Mouse (Mus musculus): ENCODE results near the gene Disc1. TPM values are rescaled to one million over a fixed set of nuclear protein-coding genes. Genes with fewer than 3 reads are reported as not detected.

The Disc1 gene
- polyA plus RNA-seq, 1 experiment from 2014 or later, result 0.94 TPM

DNA sequence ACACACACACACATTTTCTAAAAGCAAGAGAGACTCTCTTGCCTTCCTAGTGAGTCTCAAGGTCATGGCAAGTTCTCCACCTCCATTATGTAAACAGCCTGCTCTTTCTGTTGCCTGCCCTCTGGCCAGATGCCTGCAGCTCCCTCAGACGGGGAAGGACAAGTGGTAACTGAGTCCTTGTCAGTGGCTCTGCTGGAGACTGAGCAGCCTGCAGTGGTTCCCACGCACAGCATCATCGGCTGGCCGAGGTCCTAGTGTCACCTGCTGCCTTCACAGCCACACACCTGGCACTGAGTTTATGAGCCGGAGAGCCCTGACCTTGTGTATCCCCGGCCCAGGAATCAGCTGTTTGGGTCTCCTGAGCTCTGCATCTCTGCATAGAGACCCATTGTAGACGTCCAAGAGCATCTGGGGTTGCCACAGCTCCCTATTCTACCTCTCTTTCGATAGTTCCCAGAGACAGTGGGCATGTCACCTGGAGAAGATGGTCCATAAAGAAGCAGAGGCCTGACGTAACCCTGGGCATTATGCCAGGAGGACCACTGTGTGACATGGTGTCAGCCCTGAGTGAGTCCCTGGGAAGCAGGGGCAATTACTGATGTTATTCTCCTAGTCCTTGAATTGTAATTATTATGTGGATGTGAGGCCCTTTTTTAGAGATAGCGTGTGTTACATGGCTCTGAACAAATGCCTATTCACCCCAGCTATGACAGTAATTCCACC, 169.2 kb downstream of the Disc1 start:
- ATAC-seq (ENCODE audit: insufficient read depth, low FRiP score, low TSS enrichment), result no peak
- no peaks in the 10 kb centered on the region for H3K36me3 ChIP-seq (ENCODE audit: control insufficient read depth, insufficient read depth, low read length)
- no peak overlapping the region for H3K4me3 ChIP-seq (ENCODE audit: low read depth, low read length)
- no peak for DNase-seq (ENCODE audit: low spot score)
- peaks cover 4% of the 10 kb centered on the region; the same call in 1 of the 2 replicates for H3K4me1 ChIP-seq (ENCODE audit: control insufficient read depth, insufficient read depth, low read length)
- no peak overlapping the region for H3K27ac ChIP-seq (ENCODE audit: low read depth, low read length)
- no peak overlapping the region for H3K4me2 ChIP-seq (ENCODE audit: low read depth)
- no peaks in the 10 kb centered on the region for H3K9me3 ChIP-seq (ENCODE audit: control insufficient read depth, low read length)
- no peak overlapping the region for H3K9ac ChIP-seq (ENCODE audit: low read length)
- WGBS, result 62% methylated on average over 10 of the region's 10 CpGs
- H3K27me3 ChIP-seq (ENCODE audit: control insufficient read depth, insufficient read depth, low read length), result no peaks in the 10 kb centered on the region

DNA sequence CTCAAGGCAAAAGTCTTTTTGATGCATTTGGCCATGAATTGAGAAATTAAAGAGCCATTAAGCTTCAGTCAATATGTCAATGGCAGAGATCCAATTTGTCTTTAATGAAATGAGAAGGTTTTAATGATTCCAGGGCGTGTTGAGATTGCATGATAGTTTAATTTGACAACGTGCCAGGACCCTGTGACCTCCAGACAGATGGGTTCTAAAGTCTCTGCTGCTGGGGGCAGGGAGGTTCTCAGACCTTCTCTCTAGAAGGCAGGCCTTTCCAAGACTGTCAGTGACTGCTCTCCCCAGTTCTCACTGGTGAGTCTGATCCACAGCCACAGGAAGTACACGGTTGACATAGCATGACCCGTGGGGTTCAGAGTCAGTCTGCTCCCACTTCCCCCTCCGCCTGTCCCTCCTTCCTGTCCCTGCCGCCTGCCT, 170.3 kb downstream of the Disc1 start:
- H3K27ac ChIP-seq (ENCODE audit: low read depth, low read length), result no peak overlapping the region
- no peak overlapping the region for H3K9ac ChIP-seq (ENCODE audit: low read length)
- no peaks in the 10 kb centered on the region for H3K36me3 ChIP-seq (ENCODE audit: control insufficient read depth, insufficient read depth, low read length)
- H3K4me3 ChIP-seq (ENCODE audit: low read depth, low read length), result no peak overlapping the region
- no peak overlapping the region for H3K4me2 ChIP-seq (ENCODE audit: low read depth)
- H3K9me3 ChIP-seq (ENCODE audit: control insufficient read depth, low read length), result no peaks in the 10 kb centered on the region
- DNase-seq (ENCODE audit: low spot score), result no peak
- ATAC-seq (ENCODE audit: insufficient read depth, low FRiP score, low TSS enrichment), result no peak
- no peaks in the 10 kb centered on the region for H3K4me1 ChIP-seq (ENCODE audit: control insufficient read depth, insufficient read depth, low read length)
- WGBS, result 74% methylated on average over 6 of the region's 6 CpGs
- H3K27me3 ChIP-seq (ENCODE audit: control insufficient read depth, insufficient read depth, low read length), result no peaks in the 10 kb centered on the region

DNA sequence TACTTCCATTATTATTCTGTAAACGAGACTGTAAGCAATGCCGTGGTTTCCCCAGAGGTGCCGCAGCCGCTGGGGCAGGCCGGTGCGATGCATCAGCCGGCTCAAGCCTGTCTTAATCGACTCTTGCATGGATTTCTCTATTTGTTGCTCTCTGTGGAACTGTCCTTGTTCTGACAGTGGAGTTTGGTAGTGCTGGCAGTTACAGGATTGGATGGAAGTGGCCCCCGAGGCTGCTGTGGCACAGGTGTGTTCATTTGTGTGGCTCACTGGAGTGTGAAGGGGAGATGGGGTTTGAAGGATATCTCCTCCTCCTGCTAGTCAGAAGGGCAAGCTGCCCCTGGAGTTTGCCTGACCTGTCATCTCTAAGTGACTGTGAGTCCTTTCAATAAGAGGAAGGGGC, 171.3 kb downstream of the Disc1 start:
- 89% methylated on average over 9 of the region's 9 CpGs for WGBS

DNA sequence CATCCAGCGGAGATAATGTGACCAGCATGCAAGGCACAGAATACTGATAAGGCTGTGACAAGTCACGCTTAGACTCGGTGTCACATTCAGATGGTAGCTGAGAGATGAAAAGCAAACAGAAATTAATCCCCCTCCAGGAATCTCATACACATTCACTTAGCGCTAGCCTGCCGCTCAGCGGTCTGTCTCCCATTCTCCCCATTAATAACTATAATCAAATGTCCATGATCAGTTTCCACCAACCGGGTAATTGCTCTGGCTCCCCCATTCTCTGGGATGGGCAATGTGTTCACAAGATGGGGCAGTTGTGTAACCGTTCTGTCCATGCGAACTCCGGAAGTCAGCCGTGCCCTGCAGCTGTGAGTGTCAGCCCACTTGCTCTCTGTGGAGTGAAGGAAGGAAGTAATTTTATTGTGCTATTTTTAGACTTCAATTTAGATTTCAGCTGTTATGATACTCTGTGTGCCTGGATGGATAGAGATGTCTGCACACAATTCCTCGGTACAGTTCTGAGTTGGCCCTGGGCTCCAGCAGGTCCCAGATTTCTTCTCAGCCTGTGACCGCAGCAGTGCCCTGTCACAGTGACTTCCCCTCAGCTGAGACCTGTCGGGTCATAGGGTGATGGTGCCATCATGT, 173.1 kb downstream of the Disc1 start:
- Histone ChIP-seq H3K9me3 (ENCODE audit: control insufficient read depth, low read length) (no peaks in the 10 kb centered on the region), H3K27ac (ENCODE audit: low read depth, low read length) (no peak overlapping the region), H3K4me2 (ENCODE audit: low read depth) (no peak overlapping the region), H3K27me3 (ENCODE audit: control insufficient read depth, insufficient read depth, low read length) (no peaks in the 10 kb centered on the region), H3K36me3 (ENCODE audit: control insufficient read depth, insufficient read depth, low read length) (no peaks in the 10 kb centered on the region), H3K9ac (ENCODE audit: low read length) (no peak overlapping the region), H3K4me3 (ENCODE audit: low read depth, low read length) (no peak overlapping the region), H3K4me1 (ENCODE audit: control insufficient read depth, insufficient read depth, low read length) (no peaks in the 10 kb centered on the region)
- 76% methylated on average over 14 of the region's 14 CpGs for WGBS
- ATAC-seq (ENCODE audit: insufficient read depth, low FRiP score, low TSS enrichment), result no peak
- DNase-seq (ENCODE audit: low spot score), result no peak

More for the DNA sequence above, 171.3 kb downstream of the Disc1 start:
- no peak for DNase-seq (ENCODE audit: low spot score)
- no peak overlapping the region for H3K27ac ChIP-seq (ENCODE audit: low read depth, low read length)
- ATAC-seq (ENCODE audit: insufficient read depth, low FRiP score, low TSS enrichment), result no peak
- no peak overlapping the region for H3K4me3 ChIP-seq (ENCODE audit: low read depth, low read length)
- H3K9me3 ChIP-seq (ENCODE audit: control insufficient read depth, low read length), result no peaks in the 10 kb centered on the region
- no peak overlapping the region for H3K9ac ChIP-seq (ENCODE audit: low read length)
- H3K36me3 ChIP-seq (ENCODE audit: control insufficient read depth, insufficient read depth, low read length), result no peaks in the 10 kb centered on the region
- H3K4me2 ChIP-seq (ENCODE audit: low read depth), result no peak overlapping the region
- H3K4me1 ChIP-seq (ENCODE audit: control insufficient read depth, insufficient read depth, low read length), result no peaks in the 10 kb centered on the region
- no peaks in the 10 kb centered on the region for H3K27me3 ChIP-seq (ENCODE audit: control insufficient read depth, insufficient read depth, low read length)

DNA sequence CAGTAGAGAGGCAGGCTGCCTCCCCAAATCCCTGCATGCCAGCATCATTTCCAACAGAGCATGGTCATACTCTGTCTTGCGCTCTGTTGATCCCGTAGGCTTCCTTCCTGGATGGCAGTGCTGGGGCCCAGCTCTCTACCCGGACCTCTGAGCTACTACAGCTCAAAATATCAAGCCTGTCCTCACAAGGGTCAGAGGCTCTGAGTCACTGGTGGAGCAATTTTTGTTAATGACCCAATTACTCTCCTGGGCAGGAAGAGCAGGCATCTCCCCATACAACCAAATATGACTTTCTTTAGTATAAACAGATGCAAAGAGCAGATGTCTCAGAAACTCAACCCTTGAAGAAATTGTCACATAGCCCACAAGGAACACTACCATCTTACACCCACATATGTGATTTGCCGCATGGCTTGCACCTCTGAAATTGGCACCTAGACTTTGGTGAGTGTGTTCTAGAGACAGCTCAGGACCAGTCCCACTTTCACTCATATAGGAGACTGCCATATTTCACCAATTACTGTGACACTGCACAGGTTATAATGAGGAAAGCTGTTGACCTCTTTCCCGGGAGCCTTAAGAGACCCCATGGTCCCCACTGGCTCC, 176.6 kb downstream of the Disc1 start:
- no peaks in the 10 kb centered on the region for H3K27me3 ChIP-seq (ENCODE audit: control insufficient read depth, insufficient read depth, low read length)
- no peaks in the 10 kb centered on the region; the same call in 1 of the 2 replicates for H3K9me3 ChIP-seq (ENCODE audit: control insufficient read depth, low read length)
- WGBS, result 89% methylated on average over 5 of the region's 5 CpGs
- ATAC-seq (ENCODE audit: insufficient read depth, low FRiP score, low TSS enrichment) (no peak), DNase-seq (ENCODE audit: low spot score) (no peak)
- no peaks in the 10 kb centered on the region for H3K4me1 ChIP-seq (ENCODE audit: control insufficient read depth, insufficient read depth, low read length)
- no peak overlapping the region for H3K9ac ChIP-seq (ENCODE audit: low read length)
- no peak overlapping the region for H3K27ac ChIP-seq (ENCODE audit: low read depth, low read length)
- no peak overlapping the region for H3K4me3 ChIP-seq (ENCODE audit: low read depth, low read length)
- H3K4me2 ChIP-seq (ENCODE audit: low read depth), result no peak overlapping the region
- no peaks in the 10 kb centered on the region for H3K36me3 ChIP-seq (ENCODE audit: control insufficient read depth, insufficient read depth, low read length)

DNA sequence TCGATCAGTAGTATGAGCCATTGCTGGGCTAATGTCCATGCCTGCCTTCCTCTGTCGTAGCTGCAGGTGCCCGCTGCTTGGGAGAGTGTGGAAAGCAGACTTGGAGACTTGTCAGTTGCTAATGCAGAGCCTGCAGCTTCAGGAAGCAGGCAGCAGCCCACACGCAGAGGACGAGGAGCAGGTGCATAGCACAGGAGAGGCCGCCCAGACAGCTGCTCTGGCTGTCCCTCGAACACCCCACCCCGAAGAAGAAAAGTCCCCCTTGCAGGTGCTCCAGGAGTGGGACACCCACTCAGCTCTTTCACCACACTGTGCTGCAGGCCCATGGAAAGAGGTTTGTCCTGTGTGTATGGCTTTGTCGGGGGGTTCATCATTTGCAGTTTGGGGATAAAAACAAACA, 178.7 kb downstream of the Disc1 start:
- Histone ChIP-seq H3K4me1 (ENCODE audit: control insufficient read depth, insufficient read depth, low read length) (peaks cover 5% of the 10 kb centered on the region; the same call in 1 of the 2 replicates), H3K27ac (ENCODE audit: low read depth, low read length) (no peak overlapping the region), H3K36me3 (ENCODE audit: control insufficient read depth, insufficient read depth, low read length) (no peaks in the 10 kb centered on the region), H3K9me3 (ENCODE audit: control insufficient read depth, low read length) (no peaks in the 10 kb centered on the region; the same call in 1 of the 2 replicates), H3K27me3 (ENCODE audit: control insufficient read depth, insufficient read depth, low read length) (no peaks in the 10 kb centered on the region), H3K4me3 (ENCODE audit: low read depth, low read length) (no peak overlapping the region), H3K9ac (ENCODE audit: low read length) (no peak overlapping the region), H3K4me2 (ENCODE audit: low read depth) (no peak overlapping the region)
- DNase-seq (ENCODE audit: low spot score) (no peak), ATAC-seq (ENCODE audit: insufficient read depth, low FRiP score, low TSS enrichment) (no peak)
- WGBS, result 67% methylated on average over 9 of the region's 9 CpGs

DNA sequence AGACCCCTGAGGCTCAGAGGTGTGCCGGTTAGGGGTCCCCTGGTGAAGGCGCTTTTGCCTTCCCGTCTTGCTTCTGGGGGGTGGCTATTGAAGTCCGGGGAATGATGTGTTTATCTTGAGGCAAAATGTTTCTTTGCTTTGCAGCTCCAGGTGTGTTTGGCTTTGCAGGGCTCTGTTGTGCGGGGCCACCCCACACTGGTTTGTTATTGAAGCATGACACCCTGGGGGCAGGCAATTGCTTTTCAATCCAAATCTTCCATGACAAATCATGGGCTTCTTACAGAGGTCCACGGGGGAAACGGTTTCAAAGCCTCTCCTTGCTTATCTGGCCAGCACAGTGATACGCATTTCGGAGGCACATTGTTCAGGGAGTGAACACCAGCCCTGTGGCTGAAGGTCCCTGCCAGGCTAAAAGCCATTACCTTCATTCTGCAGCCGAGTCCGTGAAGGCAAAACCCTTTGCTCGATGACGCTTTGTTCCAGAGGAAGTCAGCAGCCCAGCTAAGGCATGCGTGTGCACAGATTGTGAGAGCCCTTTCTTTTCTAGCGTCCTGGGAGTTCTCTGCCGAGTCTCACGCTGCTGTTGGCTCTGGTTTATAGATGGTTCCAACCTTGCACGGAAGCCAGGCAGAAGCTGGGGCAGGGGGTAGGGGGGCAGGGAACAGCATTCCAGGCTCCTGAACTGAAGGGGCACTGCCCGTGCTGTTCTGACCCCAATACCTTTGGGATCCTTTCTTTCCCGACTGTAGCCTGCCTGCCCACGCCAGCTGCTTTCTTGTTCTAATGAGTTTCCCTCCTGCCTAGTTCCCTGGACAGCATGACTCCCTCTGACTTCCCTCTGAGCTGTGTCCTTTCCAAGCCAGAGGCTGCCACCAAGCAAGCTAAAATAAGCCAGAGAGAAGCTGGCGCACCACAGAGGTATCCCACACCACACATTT, 182.2 kb downstream of the Disc1 start:
- 13% methylated on average over 22 of the region's 22 CpGs for WGBS
- H3K9ac ChIP-seq (ENCODE audit: low read length), result peak overlapping the region; percentile 52
- no peaks in the 10 kb centered on the region; the same call in 1 of the 2 replicates for H3K9me3 ChIP-seq (ENCODE audit: control insufficient read depth, low read length)
- peaks cover 5% of the 10 kb centered on the region; the same call in 1 of the 2 replicates for H3K4me1 ChIP-seq (ENCODE audit: control insufficient read depth, insufficient read depth, low read length)
- peak overlapping the region; percentile 39 for H3K4me2 ChIP-seq (ENCODE audit: low read depth)
- 0 out of 2 replicates have a peak overlapping the region, but pooled peaks have one; percentile 6 for H3K4me3 ChIP-seq (ENCODE audit: low read depth, low read length)
- peak overlapping the region; percentile 44; the same call in 1 of the 2 replicates for H3K27ac ChIP-seq (ENCODE audit: low read depth, low read length)
- no peaks in the 10 kb centered on the region for H3K36me3 ChIP-seq (ENCODE audit: control insufficient read depth, insufficient read depth, low read length)
- no peak for ATAC-seq (ENCODE audit: insufficient read depth, low FRiP score, low TSS enrichment)
- H3K27me3 ChIP-seq (ENCODE audit: control insufficient read depth, insufficient read depth, low read length), result no peaks in the 10 kb centered on the region
- peak; percentile 56 for DNase-seq (ENCODE audit: low spot score)

DNA sequence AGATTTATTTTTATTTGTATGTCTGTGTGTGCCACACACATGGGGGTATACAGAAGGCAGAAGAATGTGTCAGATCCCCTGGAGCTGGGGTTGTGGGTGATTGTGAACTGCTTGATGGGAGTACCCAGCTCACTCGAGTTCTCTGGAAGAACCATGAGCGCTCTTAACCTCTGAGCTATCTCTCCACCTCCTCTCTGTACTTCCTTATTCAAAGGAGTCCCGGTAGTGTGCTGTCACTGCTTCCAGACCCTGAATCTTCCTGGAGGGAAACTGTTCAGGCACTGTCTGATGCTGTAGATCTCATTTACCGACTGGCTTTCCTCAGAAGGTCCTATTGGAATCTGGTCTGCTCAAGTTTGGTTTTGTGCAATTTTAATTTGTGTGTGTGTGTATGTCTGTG, 186.8 kb downstream of the Disc1 start:
- 63% methylated on average over 4 of the region's 4 CpGs for WGBS
- no peaks in the 10 kb centered on the region for H3K9me3 ChIP-seq (ENCODE audit: control insufficient read depth, low read length)
- no peak overlapping the region for H3K27ac ChIP-seq (ENCODE audit: low read depth, low read length)
- DNase-seq (ENCODE audit: low spot score), result no peak
- no peaks in the 10 kb centered on the region for H3K27me3 ChIP-seq (ENCODE audit: control insufficient read depth, insufficient read depth, low read length)
- peaks cover 5% of the 10 kb centered on the region; the same call in 1 of the 2 replicates for H3K4me1 ChIP-seq (ENCODE audit: control insufficient read depth, insufficient read depth, low read length)
- no peaks in the 10 kb centered on the region for H3K36me3 ChIP-seq (ENCODE audit: control insufficient read depth, insufficient read depth, low read length)
- H3K4me2 ChIP-seq (ENCODE audit: low read depth), result no peak overlapping the region
- ATAC-seq (ENCODE audit: insufficient read depth, low FRiP score, low TSS enrichment), result no peak
- H3K4me3 ChIP-seq (ENCODE audit: low read depth, low read length), result no peak overlapping the region
- no peak overlapping the region for H3K9ac ChIP-seq (ENCODE audit: low read length)
